Mouse (Mus musculus): Measurements from ENCODE around the gene Sh2b2.

Gene Sh2b2

GRCm38 (mm10) chr5:136182049-136182448, 64.3 kb downstream of the Sh2b2 start:
- no peak for DNase-seq (ENCODE audit: low spot score in 2 of 2)

GRCm38 (mm10) chr5:136181197-136181596, 65.2 kb downstream of the Sh2b2 start:
- DNase-seq (ENCODE audit: low spot score in 2 of 2) = no peak

- no peak for DNase-seq (ENCODE audit: low spot score in 2 of 2)
Observed at GRCm38 (mm10) chr5:136179594-136179993, 66.8 kb downstream of the Sh2b2 start.

GRCm38 (mm10) chr5:136173606-136174463, 72.5 kb downstream of the Sh2b2 start:
- DNase-seq (ENCODE audit: low spot score in 2 of 2) = peak in 1 of 2 experiments; percentile 51

GRCm38 (mm10) chr5:136172939-136173338, 73.4 kb downstream of the Sh2b2 start:
- no peak for DNase-seq (ENCODE audit: low spot score in 2 of 2)

GRCm38 (mm10) chr5:136171363-136172341, 74.7 kb downstream of the Sh2b2 start:
- DNase-seq (ENCODE audit: low spot score in 2 of 2) = no peak

- peak; percentile 85 to 87 for DNase-seq (ENCODE audit: low spot score in 2 of 2)
Observed at GRCm38 (mm10) chr5:136170512-136171362, 75.6 kb downstream of the Sh2b2 start, which contains the start of gene Orai2. TSS of gene Orai2 (minus strand) at chr5:136170713.

- peak in 1 of 2 experiments; percentile 41 for DNase-seq (ENCODE audit: low spot score in 2 of 2)
Observed at GRCm38 (mm10) chr5:136169626-136170511, 76.5 kb downstream of the Sh2b2 start.
